Mouse (Mus musculus) megakaryocyte, embryonic 14.5 days (primary cell): Measurements from ENCODE around the gene 1700025G04Rik.
"Not testable (repeated sequence)": the region's sequence is repeated elsewhere in the genome, so short reads cannot be mapped to it uniquely, and the experiment has no call there.

ENCODE experiments used
- FLI1 ChIP-seq: IDR thresholded peaks from 2 replicates; pipeline ENCODE4 v1.6.1; 2012; ENCODE audit warnings: low read length, inconsistent platforms, mixed read lengths
- GATA1 ChIP-seq: IDR thresholded peaks from 3 replicates; pipeline ENCODE4 v1.6.1; 2012; ENCODE audit warnings: mixed read lengths, low read length, inconsistent platforms, borderline replicate concordance

- TF ChIP-seq GATA1 = peak; percentile 51; the same call in 1 of the 3 replicates
- not testable (repeated sequence) for TF ChIP-seq FLI1
Measured at GRCm38 (mm10) chr1:151840345-151840744, 249.6 kb downstream of the 1700025G04Rik start.
